Mouse (Mus musculus) kidney, adult 2 months (tissue): ENCODE data around the gene Tnnt1.
A peak's percentile ranks its signal among the peaks of the same experiment; 100 is the strongest.

Source experiments
- CTCF ChIP-seq: fragments of 200-500 bp; conservative IDR thresholded peaks from 2 replicates; pipeline ENCODE4 v1.5.1; 2011; ENCODE audit warnings: low read depth, mild to moderate bottlenecking, control low read depth, low read length, moderate library complexity, mixed read lengths; ENCODE audit not compliant: insufficient read depth, insufficient read length
- POLR2A ChIP-seq: fragments of 200-500 bp; IDR thresholded peaks from one replicate; pipeline ENCODE4 v1.6.1; 2011; ENCODE audit warnings: low read depth, low read length, control low read depth

- TF ChIP-seq CTCF: no peak
- TF ChIP-seq POLR2A: peak; percentile 37
These were observed 51.9 kb downstream of the Tnnt1 start for GRCm38 (mm10) chr7:4464194-4464824.
